Mouse (Mus musculus) ZHBTc4 (cell line): ENCODE measurements at regions not wholly inside any gene's neighbourhood (a gene's known extent, or its start where the extent isn't known, plus 50 kb on each side); places are given as distances from the start of the nearest gene placed in this dataset.

Source experiments
- DNase-seq: peaks from one replicate; pipeline ENCODE4 v3.0.0-alpha.2; 2011; ENCODE audit warnings: low read depth, low spot score

DNA sequence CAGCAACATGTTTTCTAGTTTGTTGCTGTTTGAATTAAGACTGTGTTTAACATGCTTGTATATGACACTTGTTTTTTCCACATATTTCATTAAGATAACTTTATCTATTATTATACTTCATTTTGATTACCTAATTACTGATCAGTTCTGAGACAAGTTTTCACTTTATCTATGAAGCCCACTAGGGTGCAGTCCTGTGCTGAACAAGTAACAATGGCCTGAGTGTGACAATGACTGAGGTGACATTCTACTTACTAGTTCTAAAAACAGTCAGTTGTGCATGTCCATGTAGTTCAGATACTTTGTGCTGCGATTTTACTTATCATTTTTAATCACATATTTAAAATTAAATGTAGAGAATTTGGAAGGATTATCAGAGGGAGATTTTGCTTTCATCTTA, 1795.2 kb upstream of the Gm37988 start:
- no peak for DNase-seq

DNA sequence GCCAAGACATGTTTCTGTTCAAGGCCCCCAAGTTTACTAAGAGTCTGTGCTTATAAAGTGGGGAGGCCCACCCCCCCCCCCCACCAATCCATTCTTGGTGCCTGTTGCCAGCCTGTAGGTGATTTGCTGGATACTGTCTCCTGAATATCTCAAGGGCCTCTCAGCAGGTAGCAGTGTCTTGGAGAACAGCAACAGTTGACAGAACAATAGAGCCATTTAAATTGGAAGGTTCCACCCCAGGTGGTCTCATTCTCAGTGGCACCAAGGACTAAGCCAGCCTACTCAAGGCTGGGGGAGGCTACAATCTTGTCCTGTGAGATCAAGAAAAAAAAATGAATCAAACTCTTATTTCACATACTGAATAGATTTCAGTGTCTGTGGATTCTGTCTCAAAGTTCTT, 1744.9 kb upstream of the Gm37988 start:
- DNase-seq: peak; percentile 87

DNA sequence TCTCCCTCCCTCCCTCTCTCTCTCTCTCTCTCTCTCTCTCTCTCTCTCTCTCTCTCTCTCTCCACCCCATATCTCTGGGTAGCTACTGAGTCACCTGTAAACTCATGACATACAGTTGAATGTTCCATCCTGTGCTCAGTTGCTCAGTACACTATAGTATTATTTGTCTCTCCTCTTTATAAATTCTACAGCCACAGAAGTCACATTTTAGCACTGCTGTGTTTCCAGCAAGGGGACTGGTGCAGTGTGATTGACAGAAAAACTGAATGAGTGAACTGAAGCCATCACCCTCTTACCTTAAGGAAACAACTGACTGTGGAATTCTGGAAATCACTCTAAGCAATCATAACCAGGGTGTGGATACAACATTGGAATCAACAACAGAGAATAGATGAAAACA, 1713.3 kb upstream of the Gm37988 start:
- DNase-seq: no peak

DNA sequence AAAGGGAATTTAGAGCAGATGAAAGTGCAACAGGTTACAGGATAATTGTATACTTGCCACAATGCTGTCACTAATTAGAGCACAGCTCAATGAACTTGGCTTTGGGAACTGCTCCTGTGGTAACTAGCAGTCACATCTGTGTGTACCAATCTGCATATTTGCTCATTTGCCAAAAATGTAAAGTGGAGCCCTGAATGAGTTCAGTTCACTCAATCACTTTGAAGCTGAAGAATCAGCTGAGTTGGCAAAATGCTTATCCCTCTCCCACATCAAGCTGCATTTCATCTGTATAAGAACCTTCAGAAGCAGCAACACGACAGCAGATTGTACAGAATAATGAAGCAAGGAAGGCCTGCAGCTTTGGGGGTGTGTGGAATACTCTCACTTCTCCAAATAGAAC, 1712.8 kb upstream of the Gm37988 start:
- DNase-seq: no peak

- DNase-seq: no peak
Observed at GRCm38 (mm10) chr1:3113564-3113963, 1694.1 kb upstream of the Gm37988 start.

GRCm38 (mm10) chr1:3119498-3120391, 1687.9 kb upstream of the Gm37988 start:
- no peak for DNase-seq

GRCm38 (mm10) chr1:3120392-3120690, 1687.4 kb upstream of the Gm37988 start:
- DNase-seq: no peak

DNA sequence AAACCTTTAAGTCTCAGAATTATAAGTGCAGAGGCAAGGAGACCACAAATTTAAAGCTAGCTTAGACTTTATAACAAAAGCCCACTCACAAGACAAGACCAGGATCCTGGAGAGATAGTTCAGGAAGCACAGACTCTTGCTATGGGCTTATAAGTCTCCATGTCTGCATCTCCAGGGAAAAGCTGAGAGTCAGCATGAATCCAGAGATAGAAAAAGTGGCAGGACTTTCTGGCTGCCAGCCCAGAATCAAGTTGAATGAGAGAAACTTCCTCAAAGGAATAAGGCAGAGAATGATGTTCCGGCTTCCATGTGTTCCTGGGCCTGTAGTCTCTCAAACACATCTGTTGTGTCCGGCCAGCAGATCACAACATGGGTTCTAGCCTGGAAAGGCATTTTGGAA, 1686.4 kb upstream of the Gm37988 start:
- no peak for DNase-seq

DNA sequence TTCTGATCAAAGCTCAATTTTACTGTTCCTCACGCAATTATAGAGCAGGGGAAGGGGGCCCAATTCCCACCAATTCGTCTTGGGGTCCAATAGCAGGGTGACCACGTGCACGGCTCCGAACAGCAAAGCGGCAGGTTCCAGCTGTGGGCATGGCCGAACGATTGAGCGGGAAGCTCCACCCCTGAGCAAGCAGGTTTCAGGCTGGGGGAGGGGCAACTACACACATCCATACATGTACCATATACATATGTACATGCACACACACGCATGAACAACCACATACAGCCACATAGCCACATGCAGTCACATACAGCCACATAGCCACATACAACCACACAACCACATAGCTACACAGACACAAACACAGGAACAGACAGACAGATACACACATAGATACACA, 1685.9 kb upstream of the Gm37988 start:
- no peak for DNase-seq
